Mouse (Mus musculus) gastrocnemius, postnatal 36 days (tissue): Measurements from ENCODE around the gene Chtf18. TPM values are rescaled to one million over a fixed set of nuclear protein-coding genes. Genes with fewer than 3 reads are reported as not detected.

Experiments used
- DNase-seq, 2 experiments: peaks; one replicate each; pipeline ENCODE4 v3.0.0; 2022
- intact Hi-C: fragments of 180-260 bp; cut with DNase I; formaldehyde crosslinking; loops from one replicate; pipeline ENCODE4 v1.15.1; 2025
- total RNA-seq, 2 experiments: library from RNA; stranded (reverse); gene quantifications; 2 replicates each; pipeline ENCODE4 v1.2.3; 2021

Chtf18 gene
- total RNA-seq, 2 experiments from 2014 or later, result 0.41 to 0.49 TPM

- intact Hi-C loops, result no loop called here
- DNase-seq, result no peak
Observed at GRCm38 (mm10) chr17:25738861-25739260, 11.6 kb upstream of the Chtf18 start.

GRCm38 (mm10) chr17:25735745-25736144 lies 8.5 kb upstream of the Chtf18 start, which contains the start of gene Mslnl:
Gene Mslnl, plus strand, starts transcription at chr17:25736042.
- no peak for DNase-seq
- intact Hi-C loops, result no loop called here

GRCm38 (mm10) chr17:25735246-25735645 lies 8.0 kb upstream of the Chtf18 start:
- intact Hi-C loops, result no loop called here
- DNase-seq, result no peak

GRCm38 (mm10) chr17:25732082-25732481 lies 4.9 kb upstream of the Chtf18 start:
- peak; percentile 69 to 75 for DNase-seq
- intact Hi-C loops, result loop anchor here (5.0 kb wide), 1 partner anchor 70 kb away; no protein-coding TSS in a partner anchor

GRCm38 (mm10) chr17:25728009-25728270 lies 721 bp upstream of the Chtf18 start:
- intact Hi-C loops, result no loop called here
- no peak for DNase-seq

GRCm38 (mm10) chr17:25725264-25725663 lies 2.0 kb downstream of the Chtf18 start:
- intact Hi-C loops, result no loop called here
- DNase-seq, result no peak

- DNase-seq, result no peak
- intact Hi-C loops, result no loop called here
Observed at GRCm38 (mm10) chr17:25723919-25724318, 3.3 kb downstream of the Chtf18 start.

- intact Hi-C loops, result no loop called here
- no peak for DNase-seq
Observed at GRCm38 (mm10) chr17:25723470-25723869, 3.7 kb downstream of the Chtf18 start.

- DNase-seq, result no peak
Observed at GRCm38 (mm10) chr17:25721476-25721875, 5.7 kb downstream of the Chtf18 start.

GRCm38 (mm10) chr17:25717691-25718090 lies 9.5 kb downstream of the Chtf18 start:
- intact Hi-C loops, result no loop called here
- no peak for DNase-seq

More at GRCm38 (mm10) chr17:25721476-25721875, 5.7 kb downstream of the Chtf18 start:
- intact Hi-C loops, result no loop called here

GRCm38 (mm10) chr17:25716711-25717637 lies 10.2 kb downstream of the Chtf18 start, which contains the start of gene Gng13:
Gene Gng13, plus strand, starts transcription at chr17:25717171.
- DNase-seq, result no peak
- intact Hi-C loops, result no loop called here

- intact Hi-C loops, result no loop called here
Observed at GRCm38 (mm10) chr17:25716130-25716529, 11.1 kb downstream of the Chtf18 start.

GRCm38 (mm10) chr17:25715627-25716026 lies 11.6 kb downstream of the Chtf18 start:
- intact Hi-C loops, result no loop called here
- no peak for DNase-seq

More at GRCm38 (mm10) chr17:25716130-25716529, 11.1 kb downstream of the Chtf18 start:
- DNase-seq, result no peak

GRCm38 (mm10) chr17:25711136-25711535 lies 16.1 kb downstream of the Chtf18 start:
- no peak for DNase-seq
- intact Hi-C loops, result no loop called here

GRCm38 (mm10) chr17:25709994-25710393 lies 17.2 kb downstream of the Chtf18 start:
- no peak for DNase-seq
- intact Hi-C loops, result no loop called here

- no peak for DNase-seq
- intact Hi-C loops, result no loop called here
Observed at GRCm38 (mm10) chr17:25700863-25701496, 26.2 kb downstream of the Chtf18 start.

- intact Hi-C loops, result loop anchor here (2.0 to 10.0 kb wide), 4 partner anchors 132 to 304 kb away; no protein-coding TSS in a partner anchor
- DNase-seq, result peak in 1 of 2 experiments; percentile 63
Observed at GRCm38 (mm10) chr17:25698446-25698845, 28.8 kb downstream of the Chtf18 start.

- DNase-seq, result no peak
- intact Hi-C loops, result loop anchor here (10.0 kb wide), 1 partner anchor 301 kb away; no protein-coding TSS in a partner anchor
Observed at GRCm38 (mm10) chr17:25696263-25696662, 31.0 kb downstream of the Chtf18 start.

GRCm38 (mm10) chr17:25688922-25689321 lies 38.3 kb downstream of the Chtf18 start:
- intact Hi-C loops, result no loop called here
- DNase-seq, result no peak

- no peak for DNase-seq
- intact Hi-C loops, result no loop called here
Observed at GRCm38 (mm10) chr17:25686323-25686722, 40.9 kb downstream of the Chtf18 start.

GRCm38 (mm10) chr17:25681636-25682035 lies 45.6 kb downstream of the Chtf18 start:
- no peak for DNase-seq
- intact Hi-C loops, result no loop called here
